Mouse (Mus musculus): ENCODE data around the gene Hhipl1. TPM values are rescaled to one million over a fixed set of nuclear protein-coding genes. Genes with fewer than 3 reads are reported as not detected.

Hhipl1 gene
- polyA plus RNA-seq, 1 experiment, result 1.6 TPM

GRCm38 (mm10) chr12:108285225-108286011, 20.7 kb upstream of the Hhipl1 start:
- no peaks in the 10 kb centered on the region for H3K79me3 ChIP-seq (ENCODE audit: low read depth)
- no peaks in the 10 kb centered on the region for H3K36me3 ChIP-seq (ENCODE audit: control insufficient read depth, insufficient read depth)
- no peak for TF ChIP-seq MYOD1 (IDR thresholded peaks at IDR 0.05; ENCODE audit: control insufficient read depth, insufficient read length, low read depth)
- H3ac ChIP-seq (ENCODE audit: control insufficient read depth, insufficient read length, low read depth), result no peak overlapping the region
- no peaks in the 10 kb centered on the region for H3K79me2 ChIP-seq (ENCODE audit: control insufficient read depth, insufficient read depth)
- peaks cover 9% of the 10 kb centered on the region for H3K27me3 ChIP-seq (ENCODE audit: control insufficient read depth, insufficient read depth, insufficient read length)
- H3K4me3 ChIP-seq (ENCODE audit: insufficient read depth, poor library complexity, severe bottlenecking), result no peak overlapping the region

GRCm38 (mm10) chr12:108286381-108286780, 19.7 kb upstream of the Hhipl1 start:
- no peaks in the 10 kb centered on the region for H3K79me3 ChIP-seq (ENCODE audit: low read depth)
- TF ChIP-seq MAX (IDR thresholded peaks at IDR 0.05), result no peak
- no peak for TF ChIP-seq USF1 (IDR thresholded peaks at IDR 0.05; ENCODE audit: low read depth)
- no peak for TF ChIP-seq CEBPB (IDR thresholded peaks at IDR 0.05; ENCODE audit: low read depth)
- no peak for TF ChIP-seq MYOD1 (IDR thresholded peaks at IDR 0.05; ENCODE audit: control insufficient read depth, insufficient read length, low read depth)
- no peak for TF ChIP-seq MYOG (IDR thresholded peaks at IDR 0.05; ENCODE audit: control insufficient read depth, extremely low read depth, insufficient read length)
- no peak for TF ChIP-seq FOSL1 (IDR thresholded peaks at IDR 0.05; ENCODE audit: insufficient read depth, low read length, poor library complexity, severe bottlenecking)
- TF ChIP-seq CTCF (IDR thresholded peaks at IDR 0.05; ENCODE audit: control insufficient read depth, insufficient read depth, insufficient read length), result no peak
- H3K79me2 ChIP-seq (ENCODE audit: control insufficient read depth, insufficient read depth), result no peaks in the 10 kb centered on the region
- H3K36me3 ChIP-seq (ENCODE audit: control insufficient read depth, insufficient read depth), result no peaks in the 10 kb centered on the region
- H3ac ChIP-seq (ENCODE audit: control insufficient read depth, insufficient read length, low read depth), result no peak overlapping the region
- no peak overlapping the region for H3K4me3 ChIP-seq (ENCODE audit: insufficient read depth, poor library complexity, severe bottlenecking)
- H3K27me3 ChIP-seq (ENCODE audit: control insufficient read depth, insufficient read depth, insufficient read length), result peaks cover 14% of the 10 kb centered on the region

GRCm38 (mm10) chr12:108287011-108287410, 19.1 kb upstream of the Hhipl1 start:
- no peak for TF ChIP-seq MYOD1 (IDR thresholded peaks at IDR 0.05; ENCODE audit: control insufficient read depth, insufficient read length, low read depth)
- TF ChIP-seq CTCF (IDR thresholded peaks at IDR 0.05; ENCODE audit: control insufficient read depth, insufficient read depth, insufficient read length), result no peak
- no peak for TF ChIP-seq MYOG (IDR thresholded peaks at IDR 0.05; ENCODE audit: control insufficient read depth, extremely low read depth, insufficient read length)
- Histone ChIP-seq H3K79me3 (ENCODE audit: low read depth) (no peaks in the 10 kb centered on the region), H3K27me3 (ENCODE audit: control insufficient read depth, insufficient read depth, insufficient read length) (peaks cover 14% of the 10 kb centered on the region), H3K36me3 (ENCODE audit: control insufficient read depth, insufficient read depth) (no peaks in the 10 kb centered on the region), H3K79me2 (ENCODE audit: control insufficient read depth, insufficient read depth) (no peaks in the 10 kb centered on the region), H3ac (ENCODE audit: control insufficient read depth, insufficient read length, low read depth) (no peak overlapping the region), H3K4me3 (ENCODE audit: insufficient read depth, poor library complexity, severe bottlenecking) (no peak overlapping the region)

GRCm38 (mm10) chr12:108288127-108288880, 17.8 kb upstream of the Hhipl1 start:
- TF ChIP-seq MYOD1 (IDR thresholded peaks at IDR 0.05; ENCODE audit: control insufficient read depth, insufficient read length, low read depth), result no peak
- TF ChIP-seq CEBPB (IDR thresholded peaks at IDR 0.05; ENCODE audit: low read depth), result no peak
- no peak for TF ChIP-seq USF1 (IDR thresholded peaks at IDR 0.05; ENCODE audit: low read depth)
- no peak for TF ChIP-seq MYOG (IDR thresholded peaks at IDR 0.05; ENCODE audit: control insufficient read depth, extremely low read depth, insufficient read length)
- no peak for TF ChIP-seq FOSL1 (IDR thresholded peaks at IDR 0.05; ENCODE audit: insufficient read depth, low read length, poor library complexity, severe bottlenecking)
- no peak for TF ChIP-seq MAX (IDR thresholded peaks at IDR 0.05)
- TF ChIP-seq CTCF (IDR thresholded peaks at IDR 0.05; ENCODE audit: control insufficient read depth, insufficient read depth, insufficient read length), result no peak
- Histone ChIP-seq H3K27me3 (ENCODE audit: control insufficient read depth, insufficient read depth, insufficient read length) (peaks cover 14% of the 10 kb centered on the region), H3K36me3 (ENCODE audit: control insufficient read depth, insufficient read depth) (no peaks in the 10 kb centered on the region), H3K79me3 (ENCODE audit: low read depth) (no peaks in the 10 kb centered on the region), H3ac (ENCODE audit: control insufficient read depth, insufficient read length, low read depth) (no peak overlapping the region), H3K79me2 (ENCODE audit: control insufficient read depth, insufficient read depth) (no peaks in the 10 kb centered on the region), H3K4me3 (ENCODE audit: insufficient read depth, poor library complexity, severe bottlenecking) (no peak overlapping the region)

GRCm38 (mm10) chr12:108292419-108292818, 13.7 kb upstream of the Hhipl1 start:
- no peak overlapping the region for H3K4me3 ChIP-seq (ENCODE audit: insufficient read depth, poor library complexity, severe bottlenecking)
- no peaks in the 10 kb centered on the region for H3K79me3 ChIP-seq (ENCODE audit: low read depth)
- TF ChIP-seq FOSL1 (IDR thresholded peaks at IDR 0.05; ENCODE audit: insufficient read depth, low read length, poor library complexity, severe bottlenecking), result no peak
- TF ChIP-seq USF1 (IDR thresholded peaks at IDR 0.05; ENCODE audit: low read depth), result no peak
- TF ChIP-seq CEBPB (IDR thresholded peaks at IDR 0.05; ENCODE audit: low read depth), result no peak
- TF ChIP-seq CTCF (IDR thresholded peaks at IDR 0.05; ENCODE audit: control insufficient read depth, insufficient read depth, insufficient read length), result no peak
- no peak for TF ChIP-seq MYOD1 (IDR thresholded peaks at IDR 0.05; ENCODE audit: control insufficient read depth, insufficient read length, low read depth)
- no peak for TF ChIP-seq MAX (IDR thresholded peaks at IDR 0.05)
- no peak for TF ChIP-seq MYOG (IDR thresholded peaks at IDR 0.05; ENCODE audit: control insufficient read depth, extremely low read depth, insufficient read length)

More at GRCm38 (mm10) chr12:108292419-108292818, 13.7 kb upstream of the Hhipl1 start:
- no peaks in the 10 kb centered on the region for H3K36me3 ChIP-seq (ENCODE audit: control insufficient read depth, insufficient read depth)
- H3K79me2 ChIP-seq (ENCODE audit: control insufficient read depth, insufficient read depth), result no peaks in the 10 kb centered on the region
- peaks cover 14% of the 10 kb centered on the region for H3K27me3 ChIP-seq (ENCODE audit: control insufficient read depth, insufficient read depth, insufficient read length)
- no peak overlapping the region for H3ac ChIP-seq (ENCODE audit: control insufficient read depth, insufficient read length, low read depth)
